Mouse (Mus musculus) stomach, embryonic 15.5 days (tissue): ENCODE results near the gene Gm13119. TPM values are rescaled to one million over a fixed set of nuclear protein-coding genes. Genes with fewer than 3 reads are reported as not detected.
"Not testable (repeated sequence)": the region's sequence is repeated elsewhere in the genome, so short reads cannot be mapped to it uniquely, and the experiment has no call there.

Experiments used
- ATAC-seq: fragments of 200-750 bp; cut with Nextera tagmentation; 2 replicates; pipeline ENCODE4 v1.8.0; 2017; ENCODE audit warnings: low read depth, moderate number of reproducible peaks, moderate TSS enrichment; ENCODE audit not compliant: insufficient read depth, low FRiP score
- H3K27ac ChIP-seq: fragments of 300-500 bp; sonication (generic); 2 replicates; pipeline ENCODE4 v1.5.1; 2015; ENCODE audit warnings: mild to moderate bottlenecking, inconsistent platforms
- H3K27me3 ChIP-seq: fragments of 300-500 bp; sonication (generic); replicated peaks from 2 replicates; pipeline ENCODE4 v1.6.1; 2015; ENCODE audit warnings: inconsistent platforms
- H3K36me3 ChIP-seq: fragments of 300-500 bp; sonication (generic); 2 replicates; pipeline ENCODE4 v1.6.1; 2015; ENCODE audit warnings: inconsistent platforms
- H3K4me1 ChIP-seq: fragments of 300-500 bp; sonication (generic); 2 replicates; pipeline ENCODE4 v1.6.1; 2015; ENCODE audit warnings: inconsistent platforms
- H3K4me2 ChIP-seq: fragments of 300-500 bp; sonication (generic); 2 replicates; pipeline ENCODE4 v1.6.1; 2015; ENCODE audit warnings: mild to moderate bottlenecking, inconsistent platforms
- H3K4me3 ChIP-seq: fragments of 300-500 bp; sonication (generic); replicated peaks from 2 replicates; pipeline ENCODE4 v1.5.1; 2015; ENCODE audit warnings: inconsistent platforms
- H3K9ac ChIP-seq: fragments of 300-500 bp; sonication (generic); 2 replicates; pipeline ENCODE4 v1.6.1; 2015; ENCODE audit warnings: inconsistent platforms
- H3K9me3 ChIP-seq: fragments of 300-500 bp; sonication (generic); 2 replicates; pipeline ENCODE4 v1.6.1; 2016; ENCODE audit warnings: inconsistent platforms
- WGBS: fragments of 180-500 bp; shearing (Covaris S2); methylation state at CpG from one replicate; pipeline ENCODE4 v1.1.7; 2015; 5-methylcytosine and 5-hydroxymethylcytosine counted together
- polyA plus RNA-seq: library from polyadenylated mRNA; unstranded; fragments of >200 nt; fragmentation: Nextera tagmentation; extraction: Ambion mirVana; gene quantifications from 2 replicates; pipeline ENCODE4 v1.2.1, GENCODE M21; 2015

Gene Gm13119
- not detected in 2 replicates for polyA plus RNA-seq

GRCm38 (mm10) chr4:144357642-144358041 is at the start of gene Gm13119:
TSS of gene Gm13119 (plus strand) at chr4:144357942.
- H3K36me3 ChIP-seq, H3K9ac ChIP-seq, H3K27me3 ChIP-seq, H3K9me3 ChIP-seq, ATAC-seq, H3K4me2 ChIP-seq, H3K4me1 ChIP-seq, H3K4me3 ChIP-seq, H3K27ac ChIP-seq: not testable (repeated sequence)
- WGBS, result 84% methylated on average over 3 of the region's 3 CpGs

- not testable (repeated sequence) for H3K27me3 ChIP-seq, H3K9me3 ChIP-seq, H3K27ac ChIP-seq, H3K36me3 ChIP-seq, H3K9ac ChIP-seq, H3K4me3 ChIP-seq, H3K4me1 ChIP-seq, H3K4me2 ChIP-seq, ATAC-seq
- 66% methylated on average over 2 of the region's 2 CpGs for WGBS
Observed at GRCm38 (mm10) chr4:144312666-144313460, 44.9 kb upstream of the Gm13119 start.

DNA sequence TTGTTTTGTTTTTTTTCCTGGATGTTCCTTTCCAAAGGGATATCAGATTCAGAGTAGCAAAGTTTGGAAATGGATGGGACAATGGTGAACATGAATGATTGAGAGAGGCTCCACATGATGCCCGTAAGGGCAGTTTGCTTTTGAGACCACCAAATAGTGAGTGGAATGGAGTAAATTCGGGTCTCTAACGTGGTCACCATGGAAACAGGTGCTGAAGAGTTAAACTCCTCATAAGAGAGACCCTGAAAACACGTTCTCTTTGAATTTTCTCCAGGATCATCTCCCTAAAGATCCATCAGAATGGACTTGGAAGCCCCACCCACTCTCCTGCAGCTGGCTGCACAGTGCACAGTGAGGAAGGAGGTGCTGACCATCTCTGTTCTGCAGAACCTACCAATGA is 27.8 kb upstream of the Gm13119 start, which contains the start of gene Gm13128:
Gene Gm13128, plus strand, starts transcription at position 301 of the 400 bp plus-strand sequence.
- not testable (repeated sequence) for H3K27ac ChIP-seq, H3K27me3 ChIP-seq, H3K4me2 ChIP-seq, H3K4me3 ChIP-seq, H3K36me3 ChIP-seq, H3K4me1 ChIP-seq, H3K9ac ChIP-seq, H3K9me3 ChIP-seq, ATAC-seq
- WGBS, result 63% methylated on average over 4 of the region's 4 CpGs

DNA sequence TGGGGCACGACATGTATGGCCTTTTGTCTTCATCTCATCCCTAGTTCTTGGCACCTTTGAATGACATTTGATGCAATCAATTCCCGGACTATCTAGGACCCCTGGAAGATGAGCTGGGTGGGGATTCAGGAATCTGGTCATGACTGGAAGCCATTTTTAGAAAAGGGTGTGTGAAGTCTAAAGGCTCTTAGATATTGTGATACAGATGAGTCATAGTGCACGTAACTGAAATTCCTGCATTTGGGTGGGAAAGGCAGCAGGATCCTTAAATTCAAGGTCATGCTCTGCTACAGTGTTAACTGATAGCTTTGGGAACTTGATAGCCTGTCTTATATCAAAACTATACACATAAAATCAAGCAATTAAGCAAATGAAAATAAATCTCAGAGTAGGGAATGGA is 21.9 kb upstream of the Gm13119 start:
- not testable (repeated sequence) for ATAC-seq

GRCm38 (mm10) chr4:144377911-144378310 is 20.2 kb downstream of the Gm13119 start, which contains the start of gene Pramef20:
TSS of gene Pramef20 (minus strand) at chr4:144377933.
- 44% methylated on average over 2 of the region's 2 CpGs for WGBS
- Histone ChIP-seq H3K9me3 (no peaks in the 10 kb centered on the region), H3K27me3 (no peaks in the 10 kb centered on the region)

More for the DNA sequence above, 21.9 kb upstream of the Gm13119 start:
- 81% methylated on average over 3 of the region's 3 CpGs for WGBS
- H3K9ac ChIP-seq, H3K36me3 ChIP-seq, H3K9me3 ChIP-seq, H3K27ac ChIP-seq, H3K4me3 ChIP-seq, H3K4me2 ChIP-seq, H3K4me1 ChIP-seq, H3K27me3 ChIP-seq: not testable (repeated sequence)

GRCm38 (mm10) chr4:144396316-144396715 is 38.6 kb downstream of the Gm13119 start:
- H3K4me2 ChIP-seq, result no peak overlapping the region
- no peaks in the 10 kb centered on the region for H3K4me1 ChIP-seq
- 35% methylated on average over 3 of the region's 3 CpGs for WGBS
- H3K9me3 ChIP-seq, result no peaks in the 10 kb centered on the region
- H3K27me3 ChIP-seq, result no peaks in the 10 kb centered on the region
- no peak for ATAC-seq
- no peaks in the 10 kb centered on the region for H3K36me3 ChIP-seq
- H3K9ac ChIP-seq, result no peak overlapping the region
- H3K4me3 ChIP-seq, result no peak overlapping the region
- H3K27ac ChIP-seq, result no peak overlapping the region

More at GRCm38 (mm10) chr4:144377911-144378310, 20.2 kb downstream of the Gm13119 start, which contains the start of gene Pramef20:
- Histone ChIP-seq H3K4me3 (no peak within 1 kb of the TSS), H3K4me2 (no peak within 1 kb of the TSS), H3K36me3 (no peaks in the 10 kb centered on the region), H3K27ac (no peak within 1 kb of the TSS), H3K4me1 (no peaks in the 10 kb centered on the region), H3K9ac (no peak within 1 kb of the TSS)
- no peak for ATAC-seq

DNA sequence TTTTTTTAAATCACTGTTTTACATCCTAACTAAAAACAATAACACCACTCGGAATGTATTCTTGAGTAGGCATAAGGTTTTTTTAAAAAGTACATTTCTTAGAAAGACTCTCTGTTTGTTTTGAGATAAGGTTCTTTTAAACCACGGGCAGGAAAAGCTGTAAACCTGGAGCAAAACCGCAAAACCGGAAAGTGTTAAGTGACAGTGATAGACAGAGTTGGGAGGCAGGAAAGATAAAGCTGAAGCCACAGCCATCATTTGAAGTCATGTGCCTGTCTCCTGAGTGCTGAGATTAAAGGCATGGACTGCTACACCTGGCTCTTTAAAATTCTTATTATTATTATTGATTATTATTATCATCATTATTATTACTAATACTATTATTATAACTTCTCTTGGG is 45.0 kb downstream of the Gm13119 start:
- H3K36me3 ChIP-seq, result no peaks in the 10 kb centered on the region
- H3K9ac ChIP-seq, result no peak overlapping the region
- H3K27ac ChIP-seq, result no peak overlapping the region
- H3K4me1 ChIP-seq, result no peaks in the 10 kb centered on the region; the same call in 1 of the 2 replicates
- no peak for ATAC-seq
- no peak overlapping the region for H3K4me3 ChIP-seq
- 31% methylated on average over 4 of the region's 4 CpGs for WGBS
- no peaks in the 10 kb centered on the region for H3K9me3 ChIP-seq
- H3K27me3 ChIP-seq, result no peaks in the 10 kb centered on the region
- H3K4me2 ChIP-seq, result no peak overlapping the region

DNA sequence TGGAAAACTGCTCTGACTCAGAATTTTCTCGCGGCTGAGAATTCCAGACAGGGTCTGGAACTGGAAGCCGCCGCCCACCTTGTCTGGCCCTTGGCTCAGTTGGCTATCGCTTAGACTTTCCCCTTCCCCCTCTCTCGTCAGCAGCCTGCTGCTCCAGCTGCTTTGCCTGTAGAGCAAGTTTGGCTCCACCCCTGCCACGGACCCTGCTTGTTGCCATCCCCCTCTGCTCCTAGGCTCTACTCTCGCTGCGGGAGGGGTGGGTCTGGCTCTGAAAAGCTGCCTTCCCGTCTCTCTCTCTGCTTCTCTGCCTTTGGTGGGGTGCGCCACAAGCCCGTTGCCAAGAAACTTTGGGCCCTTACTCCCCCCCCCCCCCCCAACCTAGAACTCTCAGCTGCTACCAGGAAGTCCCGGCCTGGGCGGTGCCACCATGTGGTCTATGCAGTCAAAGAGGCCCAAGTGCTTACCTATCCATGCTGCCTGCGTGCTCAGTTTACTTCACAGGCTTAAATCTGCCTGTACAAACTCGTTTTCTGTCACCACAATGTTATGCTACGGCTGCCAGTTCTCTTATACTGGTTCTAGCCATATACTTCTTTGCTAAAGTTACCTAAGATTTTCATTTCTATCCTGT is 46.8 kb downstream of the Gm13119 start:
- H3K27ac ChIP-seq, result peak overlapping the region; percentile 67
- H3K4me3 ChIP-seq, result peak overlapping the region; percentile 32
- H3K4me2 ChIP-seq, result peak overlapping the region; percentile 64
- no peaks in the 10 kb centered on the region for H3K36me3 ChIP-seq
- H3K27me3 ChIP-seq, result no peaks in the 10 kb centered on the region
- peak; percentile 94 for ATAC-seq
- 4% methylated on average over 16 of the region's 17 CpGs for WGBS
- H3K9ac ChIP-seq, result no peak overlapping the region
- H3K4me1 ChIP-seq, result no peaks in the 10 kb centered on the region; the same call in 1 of the 2 replicates
- H3K9me3 ChIP-seq, result no peaks in the 10 kb centered on the region

DNA sequence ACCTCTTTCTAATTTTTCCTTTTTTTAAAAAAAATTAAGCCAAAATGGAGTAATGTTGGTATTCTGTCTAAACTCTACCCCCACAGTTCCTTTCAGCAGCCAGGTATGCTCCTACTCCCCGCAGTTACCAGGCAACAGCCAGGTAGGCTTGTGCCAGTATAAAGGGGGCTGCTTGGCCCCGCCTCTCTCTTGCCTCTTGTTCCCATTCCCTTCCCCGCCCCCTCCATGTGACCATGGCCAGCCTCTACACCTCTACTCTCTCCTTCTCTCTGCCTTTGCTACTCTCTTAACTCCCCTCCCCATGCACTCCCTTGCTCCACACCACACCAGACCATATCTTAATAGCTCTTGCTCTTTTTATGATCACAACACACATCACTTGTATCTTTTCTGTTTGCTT is 48.5 kb downstream of the Gm13119 start:
- Histone ChIP-seq H3K27me3 (no peaks in the 10 kb centered on the region), H3K9me3 (no peaks in the 10 kb centered on the region), H3K4me1 (no peaks in the 10 kb centered on the region; the same call in 1 of the 2 replicates), H3K4me3 (no peak overlapping the region), H3K4me2 (no peak overlapping the region), H3K9ac (no peak overlapping the region), H3K27ac (no peak overlapping the region), H3K36me3 (no peaks in the 10 kb centered on the region)
- no peak for ATAC-seq
- 56% methylated on average over 3 of the region's 3 CpGs for WGBS

GRCm38 (mm10) chr4:144408290-144408689 is 50.5 kb downstream of the Gm13119 start, which contains the start of gene Pramef12:
TSS of gene Pramef12 (minus strand) at chr4:144408464.
- H3K27ac ChIP-seq, result no peak within 1 kb of the TSS
- H3K27me3 ChIP-seq, result no peaks in the 10 kb centered on the region
- H3K36me3 ChIP-seq, result no peaks in the 10 kb centered on the region
- no peak within 1 kb of the TSS for H3K4me2 ChIP-seq
- ATAC-seq, result no peak
- H3K4me1 ChIP-seq, result no peaks in the 10 kb centered on the region; the same call in 1 of the 2 replicates
- no peak within 1 kb of the TSS for H3K4me3 ChIP-seq
- WGBS, result 72% methylated on average over 9 of the region's 9 CpGs
- no peak within 1 kb of the TSS for H3K9ac ChIP-seq
- H3K9me3 ChIP-seq, result no peaks in the 10 kb centered on the region
